Mouse (Mus musculus): ENCODE data around the gene Ap1s1. TPM values are rescaled to one million over a fixed set of nuclear protein-coding genes. Genes with fewer than 3 reads are reported as not detected.

Ap1s1 gene
- polyA plus RNA-seq, 1 experiment from 2014 or later, result 140 TPM

GRCm38 (mm10) chr5:137039453-137039852, 6.5 kb downstream of the Ap1s1 start:
- H3K36me3 ChIP-seq, result peaks cover 84% of the 10 kb centered on the region
- no peaks in the 10 kb centered on the region for H3K27me3 ChIP-seq (replicated peaks)
- no peak overlapping the region for H3K4me3 ChIP-seq
- H3K4me2 ChIP-seq, result no peak overlapping the region
- no peaks in the 10 kb centered on the region for H3K9me3 ChIP-seq
- WGBS, result 95% methylated on average over 10 of the region's 10 CpGs
- no peak overlapping the region for H3K9ac ChIP-seq
- H3K27ac ChIP-seq (replicated peaks), result no peak overlapping the region
- H3K4me1 ChIP-seq, result peaks cover under 1% of the 10 kb centered on the region; the same call in 1 of the 2 replicates
- no peak for ATAC-seq (ENCODE audit: extremely low read depth, insufficient number of reproducible peaks, low FRiP score, low TSS enrichment)

GRCm38 (mm10) chr5:137036211-137036610, 9.7 kb downstream of the Ap1s1 start:
- Histone ChIP-seq H3K27ac (replicated peaks) (no peak overlapping the region), H3K4me1 (peaks cover 20% of the 10 kb centered on the region), H3K36me3 (peaks cover 63% of the 10 kb centered on the region), H3K4me3 (no peak overlapping the region), H3K4me2 (no peak overlapping the region), H3K27me3 (replicated peaks) (peaks cover 18% of the 10 kb centered on the region), H3K9me3 (no peaks in the 10 kb centered on the region), H3K9ac (no peak overlapping the region)
- 71% methylated on average over 13 of the region's 13 CpGs for WGBS
- ATAC-seq (ENCODE audit: extremely low read depth, insufficient number of reproducible peaks, low FRiP score, low TSS enrichment), result no peak

- WGBS, result under 1% methylated on average over 48 of the region's 49 CpGs
- no peak overlapping the region for H3K27ac ChIP-seq (replicated peaks)
- peaks cover 29% of the 10 kb centered on the region for H3K36me3 ChIP-seq
- H3K4me3 ChIP-seq, result peak overlapping the region; percentile 56
- ATAC-seq (ENCODE audit: extremely low read depth, insufficient number of reproducible peaks, low FRiP score, low TSS enrichment), result peak; percentile 77
- no peaks in the 10 kb centered on the region for H3K9me3 ChIP-seq
- H3K27me3 ChIP-seq (replicated peaks), result peaks cover 53% of the 10 kb centered on the region
- peak overlapping the region; percentile 99 for H3K4me2 ChIP-seq
- H3K9ac ChIP-seq, result peak overlapping the region; percentile 67
- H3K4me1 ChIP-seq, result peaks cover 40% of the 10 kb centered on the region
Measured at GRCm38 (mm10) chr5:137032641-137033074, 13.3 kb downstream of the Ap1s1 start.

- H3K27me3 ChIP-seq (replicated peaks), result peaks cover 59% of the 10 kb centered on the region
- H3K36me3 ChIP-seq, result peaks cover 22% of the 10 kb centered on the region
- peak overlapping the region; percentile 99 for H3K4me2 ChIP-seq
- H3K4me1 ChIP-seq, result peaks cover 40% of the 10 kb centered on the region
- peak overlapping the region; percentile 56 for H3K4me3 ChIP-seq
- H3K9me3 ChIP-seq, result no peaks in the 10 kb centered on the region
- under 1% methylated on average over 33 of the region's 33 CpGs for WGBS
- peak overlapping the region; percentile 67 for H3K9ac ChIP-seq
- H3K27ac ChIP-seq (replicated peaks), result no peak overlapping the region
- no peak for ATAC-seq (ENCODE audit: extremely low read depth, insufficient number of reproducible peaks, low FRiP score, low TSS enrichment)
Measured at GRCm38 (mm10) chr5:137032033-137032421, 13.9 kb downstream of the Ap1s1 start.

- H3K27me3 ChIP-seq (replicated peaks), result peaks cover 65% of the 10 kb centered on the region
- H3K4me1 ChIP-seq, result peaks cover 40% of the 10 kb centered on the region
- peak overlapping the region; percentile 56 for H3K4me3 ChIP-seq
- H3K4me2 ChIP-seq, result peak overlapping the region; percentile 99
- H3K9me3 ChIP-seq, result no peaks in the 10 kb centered on the region
- H3K9ac ChIP-seq, result no peak overlapping the region
- under 1% methylated on average over 78 of the region's 78 CpGs for WGBS
- peaks cover 16% of the 10 kb centered on the region for H3K36me3 ChIP-seq
- no peak overlapping the region for H3K27ac ChIP-seq (replicated peaks)
- ATAC-seq (ENCODE audit: extremely low read depth, insufficient number of reproducible peaks, low FRiP score, low TSS enrichment), result no peak
Measured at GRCm38 (mm10) chr5:137031076-137032032, 14.6 kb downstream of the Ap1s1 start.

- 15% methylated on average over 22 of the region's 22 CpGs for WGBS
- Histone ChIP-seq H3K4me2 (peak overlapping the region; percentile 73), H3K27ac (replicated peaks) (no peak overlapping the region), H3K9ac (no peak overlapping the region), H3K4me1 (peaks cover 40% of the 10 kb centered on the region), H3K9me3 (no peaks in the 10 kb centered on the region), H3K4me3 (peak overlapping the region; percentile 18), H3K27me3 (replicated peaks) (peaks cover 75% of the 10 kb centered on the region), H3K36me3 (peaks cover 6% of the 10 kb centered on the region)
- ATAC-seq (ENCODE audit: extremely low read depth, insufficient number of reproducible peaks, low FRiP score, low TSS enrichment), result no peak
Measured at GRCm38 (mm10) chr5:137030416-137030810, 15.5 kb downstream of the Ap1s1 start.

GRCm38 (mm10) chr5:137029643-137030415, 16.1 kb downstream of the Ap1s1 start:
- Histone ChIP-seq H3K4me3 (peak overlapping the region; percentile 49), H3K4me1 (peaks cover 40% of the 10 kb centered on the region), H3K4me2 (peak overlapping the region; percentile 73), H3K9ac (no peak overlapping the region; the same call in 1 of the 2 replicates), H3K27me3 (replicated peaks) (peaks cover 81% of the 10 kb centered on the region), H3K36me3 (peaks cover under 1% of the 10 kb centered on the region; the same call in 1 of the 2 replicates), H3K9me3 (no peaks in the 10 kb centered on the region), H3K27ac (replicated peaks) (no peak overlapping the region)
- WGBS, result under 1% methylated on average over 52 of the region's 52 CpGs
- peak; percentile 63; the same call in 1 of the 2 replicates for ATAC-seq (ENCODE audit: extremely low read depth, insufficient number of reproducible peaks, low FRiP score, low TSS enrichment)

- ATAC-seq (ENCODE audit: extremely low read depth, insufficient number of reproducible peaks, low FRiP score, low TSS enrichment), result no peak
- Histone ChIP-seq H3K4me3 (peak overlapping the region; percentile 49), H3K36me3 (no peaks in the 10 kb centered on the region), H3K27me3 (replicated peaks) (peaks cover 87% of the 10 kb centered on the region), H3K9ac (no peak overlapping the region), H3K4me1 (peaks cover 40% of the 10 kb centered on the region), H3K4me2 (peak overlapping the region; percentile 73), H3K9me3 (no peaks in the 10 kb centered on the region), H3K27ac (replicated peaks) (no peak overlapping the region)
- WGBS, result 3% methylated on average over 8 of the region's 8 CpGs
Measured at GRCm38 (mm10) chr5:137029273-137029585, 16.7 kb downstream of the Ap1s1 start.

- Histone ChIP-seq H3K9ac (no peak overlapping the region), H3K4me2 (0 out of 2 replicates have a peak overlapping the region, but pooled peaks have one; percentile 73), H3K36me3 (no peaks in the 10 kb centered on the region), H3K27me3 (replicated peaks) (peaks cover 92% of the 10 kb centered on the region), H3K4me3 (no peak overlapping the region), H3K9me3 (no peaks in the 10 kb centered on the region), H3K27ac (replicated peaks) (no peak overlapping the region), H3K4me1 (peaks cover 40% of the 10 kb centered on the region)
- WGBS, result 5% methylated on average over 28 of the region's 29 CpGs
- ATAC-seq (ENCODE audit: extremely low read depth, insufficient number of reproducible peaks, low FRiP score, low TSS enrichment), result no peak
Measured at GRCm38 (mm10) chr5:137028561-137029272, 17.2 kb downstream of the Ap1s1 start.

GRCm38 (mm10) chr5:137026092-137026491, 19.8 kb downstream of the Ap1s1 start, which contains the start of gene Vgf:
Gene Vgf (plus strand): TSS chr5:137026392.
- H3K4me1 ChIP-seq, result peaks cover 18% of the 10 kb centered on the region
- H3K9me3 ChIP-seq, result no peaks in the 10 kb centered on the region
- H3K27ac ChIP-seq (replicated peaks), result no peak within 1 kb of the TSS
- H3K9ac ChIP-seq, result no peak within 1 kb of the TSS
- no peaks in the 10 kb centered on the region for H3K36me3 ChIP-seq
- no peak within 1 kb of the TSS for H3K4me3 ChIP-seq
- WGBS, result 13% methylated on average over 4 of the region's 4 CpGs
- peaks cover 87% of the 10 kb centered on the region for H3K27me3 ChIP-seq (replicated peaks)
- no peak for ATAC-seq (ENCODE audit: extremely low read depth, insufficient number of reproducible peaks, low FRiP score, low TSS enrichment)
- peak within 1 kb of the TSS; percentile 26; the same call in 1 of the 2 replicates for H3K4me2 ChIP-seq
